Mouse (Mus musculus): ENCODE results near the gene Tspear.
"Not testable (repeated sequence)": the region's sequence is repeated elsewhere in the genome, so short reads cannot be mapped to it uniquely, and the experiment has no call there.

Gene Tspear

GRCm38 (mm10) chr10:77685895-77686664 is at the start of gene Tspear:
Gene Tspear, plus strand, starts transcription at chr10:77686569.
- in situ Hi-C loops (cut with MboI; ENCODE audit: low pct_unique_long_range_greater_than_20kb in 1 of 2, low sequenced_read_pairs in 2 of 2, unreplicated experiment in 1 of 2), result no loop called here

- in situ Hi-C loops (cut with MboI; ENCODE audit: low pct_unique_long_range_greater_than_20kb in 1 of 2, low sequenced_read_pairs in 2 of 2, unreplicated experiment in 1 of 2), result no loop called here
These were observed 47.4 kb upstream of the Tspear start for GRCm38 (mm10) chr10:77638956-77639355.

- in situ Hi-C loops (cut with MboI; ENCODE audit: low pct_unique_long_range_greater_than_20kb in 1 of 2, low sequenced_read_pairs in 2 of 2, unreplicated experiment in 1 of 2), result no loop called here
These were observed 43.2 kb upstream of the Tspear start for GRCm38 (mm10) chr10:77643160-77643559.

- in situ Hi-C loops (cut with MboI; ENCODE audit: low pct_unique_long_range_greater_than_20kb in 1 of 2, low sequenced_read_pairs in 2 of 2, unreplicated experiment in 1 of 2), result no loop called here
These were observed 40.8 kb upstream of the Tspear start for GRCm38 (mm10) chr10:77645571-77645970.

- in situ Hi-C loops (cut with MboI; ENCODE audit: low pct_unique_long_range_greater_than_20kb in 1 of 2, low sequenced_read_pairs in 2 of 2, unreplicated experiment in 1 of 2), result no loop called here
These were observed 38.9 kb upstream of the Tspear start for GRCm38 (mm10) chr10:77647461-77647860.

GRCm38 (mm10) chr10:77647901-77648300 is 38.5 kb upstream of the Tspear start:
- in situ Hi-C loops (cut with MboI; ENCODE audit: low pct_unique_long_range_greater_than_20kb in 1 of 2, low sequenced_read_pairs in 2 of 2, unreplicated experiment in 1 of 2), result no loop called here

- in situ Hi-C loops (cut with MboI; ENCODE audit: low pct_unique_long_range_greater_than_20kb in 1 of 2, low sequenced_read_pairs in 2 of 2, unreplicated experiment in 1 of 2), result no loop called here
These were observed 34.3 kb upstream of the Tspear start for GRCm38 (mm10) chr10:77652046-77652445.

- in situ Hi-C loops (cut with MboI; ENCODE audit: low pct_unique_long_range_greater_than_20kb in 1 of 2, low sequenced_read_pairs in 2 of 2, unreplicated experiment in 1 of 2), result no loop called here
These were observed 27.9 kb upstream of the Tspear start for GRCm38 (mm10) chr10:77658286-77658994.

- in situ Hi-C loops (cut with MboI; ENCODE audit: low pct_unique_long_range_greater_than_20kb in 1 of 2, low sequenced_read_pairs in 2 of 2, unreplicated experiment in 1 of 2), result no loop called here
These were observed 22.3 kb upstream of the Tspear start for GRCm38 (mm10) chr10:77663949-77664665.

- in situ Hi-C loops (cut with MboI; ENCODE audit: low pct_unique_long_range_greater_than_20kb in 1 of 2, low sequenced_read_pairs in 2 of 2, unreplicated experiment in 1 of 2), result no loop called here
These were observed 20.0 kb upstream of the Tspear start for GRCm38 (mm10) chr10:77666342-77666741.

GRCm38 (mm10) chr10:77667402-77667801 is 19.0 kb upstream of the Tspear start:
- in situ Hi-C loops (cut with MboI; ENCODE audit: low pct_unique_long_range_greater_than_20kb in 1 of 2, low sequenced_read_pairs in 2 of 2, unreplicated experiment in 1 of 2), result no loop called here

- in situ Hi-C loops (cut with MboI; ENCODE audit: low pct_unique_long_range_greater_than_20kb in 1 of 2, low sequenced_read_pairs in 2 of 2, unreplicated experiment in 1 of 2), result no loop called here
These were observed 15.7 kb upstream of the Tspear start for GRCm38 (mm10) chr10:77670710-77671109.

- in situ Hi-C loops (cut with MboI; ENCODE audit: low pct_unique_long_range_greater_than_20kb in 1 of 2, low sequenced_read_pairs in 2 of 2, unreplicated experiment in 1 of 2), result no loop called here
These were observed 14.8 kb upstream of the Tspear start for GRCm38 (mm10) chr10:77671519-77671918.

GRCm38 (mm10) chr10:77673765-77674164 is 12.6 kb upstream of the Tspear start:
- in situ Hi-C loops (cut with MboI; ENCODE audit: low pct_unique_long_range_greater_than_20kb in 1 of 2, low sequenced_read_pairs in 2 of 2, unreplicated experiment in 1 of 2), result no loop called here

- in situ Hi-C loops (cut with MboI; ENCODE audit: low pct_unique_long_range_greater_than_20kb in 1 of 2, low sequenced_read_pairs in 2 of 2, unreplicated experiment in 1 of 2), result no loop called here
These were observed 8.8 kb upstream of the Tspear start for GRCm38 (mm10) chr10:77677562-77677961.

GRCm38 (mm10) chr10:77682994-77683393 is 3.4 kb upstream of the Tspear start:
- in situ Hi-C loops (cut with MboI; ENCODE audit: low pct_unique_long_range_greater_than_20kb in 1 of 2, low sequenced_read_pairs in 2 of 2, unreplicated experiment in 1 of 2), result no loop called here

GRCm38 (mm10) chr10:77684181-77684580 is 2.2 kb upstream of the Tspear start:
- in situ Hi-C loops (cut with MboI; ENCODE audit: low pct_unique_long_range_greater_than_20kb in 1 of 2, low sequenced_read_pairs in 2 of 2, unreplicated experiment in 1 of 2), result no loop called here

- in situ Hi-C loops (cut with MboI; ENCODE audit: low pct_unique_long_range_greater_than_20kb in 1 of 2, low sequenced_read_pairs in 2 of 2, unreplicated experiment in 1 of 2), result no loop called here
These were observed 652 bp downstream of the Tspear start for GRCm38 (mm10) chr10:77687021-77687420.

GRCm38 (mm10) chr10:77690356-77690807 is 4.0 kb downstream of the Tspear start, which contains the start of gene Gm19402:
Gene Gm19402, minus strand, starts transcription at chr10:77690757.
- in situ Hi-C loops (cut with MboI; ENCODE audit: low pct_unique_long_range_greater_than_20kb in 1 of 2, low sequenced_read_pairs in 2 of 2, unreplicated experiment in 1 of 2), result not testable (repeated sequence)

Measured in mouse embryonic stem cell (cell line).